Mouse (Mus musculus) liver, adult 2 months (tissue): ENCODE measurements at regions not wholly inside any gene's neighbourhood (a gene's known extent, or its start where the extent isn't known, plus 50 kb on each side); places are given as distances from the start of the nearest gene placed in this dataset.

Experiments
- CTCF ChIP-seq: fragments of 200-500 bp; IDR thresholded peaks from 2 replicates; pipeline ENCODE4 v1.5.1; 2011; ENCODE audit warnings: low read depth, low read length, control low read depth
- POLR2A ChIP-seq: fragments of 200-500 bp; IDR thresholded peaks from 2 replicates; pipeline ENCODE4 v1.6.1; 2011; ENCODE audit warnings: low read length, control low read depth; ENCODE audit not compliant: insufficient read depth; ENCODE audit errors: extremely low read depth

DNA sequence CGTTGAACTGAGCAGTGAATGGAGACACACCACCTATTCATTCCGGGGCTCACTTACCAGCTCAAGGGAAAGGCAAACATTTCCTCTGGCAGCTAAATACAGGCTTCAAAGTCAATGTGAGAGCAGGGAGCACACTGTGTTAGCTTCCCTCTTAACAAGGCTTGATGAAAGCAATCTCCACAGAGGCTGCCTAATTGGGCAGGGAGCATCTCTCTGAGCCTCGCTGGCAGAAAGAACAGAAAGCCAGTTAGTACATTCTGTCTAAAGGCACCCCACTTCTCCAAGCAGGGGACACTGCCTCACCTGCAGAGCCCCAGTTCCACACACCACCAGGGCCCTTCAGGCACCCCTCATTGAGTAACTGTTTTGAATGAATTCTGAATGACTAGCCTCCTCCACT lies 488.8 kb upstream of the Jmjd1c start:
- no peak for TF ChIP-seq CTCF
- no peak for TF ChIP-seq POLR2A
